Mouse (Mus musculus): ENCODE measurements at regions not wholly inside any gene's neighbourhood (a gene's known extent, or its start where the extent isn't known, plus 50 kb on each side); places are given as distances from the start of the nearest gene placed in this dataset.

- no peaks in the 10 kb centered on the region for H3K4me1 ChIP-seq (ENCODE audit: control insufficient read depth, insufficient read depth, low read length)
- H3K36me3 ChIP-seq (ENCODE audit: control insufficient read depth, insufficient read depth, low read length): no peaks in the 10 kb centered on the region
- TF ChIP-seq CTCF (IDR thresholded peaks at IDR 0.05; ENCODE audit: control insufficient read depth, insufficient read depth, insufficient replicate concordance, low read depth, low read length) (no peak), POLR2A (IDR thresholded peaks at IDR 0.05; ENCODE audit: control insufficient read depth, low read depth, low read length) (no peak)
- no peaks in the 10 kb centered on the region for H3K27me3 ChIP-seq (ENCODE audit: control insufficient read depth, insufficient read depth, low read length)
- H3K27ac ChIP-seq (ENCODE audit: control insufficient read depth, insufficient read depth, low read depth, low read length): no peak overlapping the region
- no peak overlapping the region for H3K4me3 ChIP-seq (ENCODE audit: control insufficient read depth, low read depth, low read length)
Measured at GRCm38 (mm10) chr19:35890191-35890590, 167.1 kb downstream of the Htr7 start.

GRCm38 (mm10) chr19:35886270-35886669 lies 171.0 kb downstream of the Htr7 start:
- no peaks in the 10 kb centered on the region for H3K4me1 ChIP-seq (ENCODE audit: control insufficient read depth, insufficient read depth, low read length)

GRCm38 (mm10) chr19:35881810-35882485 lies 175.4 kb downstream of the Htr7 start:
- Histone ChIP-seq H3K27me3 (ENCODE audit: control insufficient read depth, insufficient read depth, low read length) (no peaks in the 10 kb centered on the region), H3K4me1 (ENCODE audit: control insufficient read depth, insufficient read depth, low read length) (no peaks in the 10 kb centered on the region), H3K27ac (ENCODE audit: control insufficient read depth, insufficient read depth, low read depth, low read length) (no peak overlapping the region), H3K4me3 (ENCODE audit: control insufficient read depth, low read depth, low read length) (no peak overlapping the region), H3K36me3 (ENCODE audit: control insufficient read depth, insufficient read depth, low read length) (no peaks in the 10 kb centered on the region)
- no peak for TF ChIP-seq POLR2A (IDR thresholded peaks at IDR 0.05; ENCODE audit: control insufficient read depth, low read depth, low read length)
- TF ChIP-seq CTCF (IDR thresholded peaks at IDR 0.05; ENCODE audit: control insufficient read depth, insufficient read depth, insufficient replicate concordance, low read depth, low read length): no peak

More at GRCm38 (mm10) chr19:35886270-35886669, 171.0 kb downstream of the Htr7 start:
- H3K4me3 ChIP-seq (ENCODE audit: control insufficient read depth, low read depth, low read length): no peak overlapping the region
- no peak overlapping the region for H3K27ac ChIP-seq (ENCODE audit: control insufficient read depth, insufficient read depth, low read depth, low read length)
- H3K27me3 ChIP-seq (ENCODE audit: control insufficient read depth, insufficient read depth, low read length): no peaks in the 10 kb centered on the region
- H3K36me3 ChIP-seq (ENCODE audit: control insufficient read depth, insufficient read depth, low read length): no peaks in the 10 kb centered on the region
- TF ChIP-seq POLR2A (IDR thresholded peaks at IDR 0.05; ENCODE audit: control insufficient read depth, low read depth, low read length) (no peak), CTCF (IDR thresholded peaks at IDR 0.05; ENCODE audit: control insufficient read depth, insufficient read depth, insufficient replicate concordance, low read depth, low read length) (no peak)

GRCm38 (mm10) chr19:35875464-35875863 lies 181.8 kb downstream of the Htr7 start:
- no peak overlapping the region for H3K4me3 ChIP-seq (ENCODE audit: control insufficient read depth, low read depth, low read length)
- no peaks in the 10 kb centered on the region for H3K36me3 ChIP-seq (ENCODE audit: control insufficient read depth, insufficient read depth, low read length)
- no peak overlapping the region for H3K27ac ChIP-seq (ENCODE audit: control insufficient read depth, insufficient read depth, low read depth, low read length)
- TF ChIP-seq POLR2A (IDR thresholded peaks at IDR 0.05; ENCODE audit: control insufficient read depth, low read depth, low read length) (no peak), CTCF (IDR thresholded peaks at IDR 0.05; ENCODE audit: control insufficient read depth, insufficient read depth, insufficient replicate concordance, low read depth, low read length) (no peak)
- H3K27me3 ChIP-seq (ENCODE audit: control insufficient read depth, insufficient read depth, low read length): no peaks in the 10 kb centered on the region
- H3K4me1 ChIP-seq (ENCODE audit: control insufficient read depth, insufficient read depth, low read length): no peaks in the 10 kb centered on the region

GRCm38 (mm10) chr19:35870720-35871119 lies 186.6 kb downstream of the Htr7 start:
- Histone ChIP-seq H3K27ac (ENCODE audit: control insufficient read depth, insufficient read depth, low read depth, low read length) (no peak overlapping the region), H3K36me3 (ENCODE audit: control insufficient read depth, insufficient read depth, low read length) (no peaks in the 10 kb centered on the region), H3K4me3 (ENCODE audit: control insufficient read depth, low read depth, low read length) (no peak overlapping the region), H3K27me3 (ENCODE audit: control insufficient read depth, insufficient read depth, low read length) (no peaks in the 10 kb centered on the region), H3K4me1 (ENCODE audit: control insufficient read depth, insufficient read depth, low read length) (no peaks in the 10 kb centered on the region)
- TF ChIP-seq CTCF (IDR thresholded peaks at IDR 0.05; ENCODE audit: control insufficient read depth, insufficient read depth, insufficient replicate concordance, low read depth, low read length) (no peak), POLR2A (IDR thresholded peaks at IDR 0.05; ENCODE audit: control insufficient read depth, low read depth, low read length) (no peak)

- Histone ChIP-seq H3K36me3 (ENCODE audit: control insufficient read depth, insufficient read depth, low read length) (no peaks in the 10 kb centered on the region), H3K27me3 (ENCODE audit: control insufficient read depth, insufficient read depth, low read length) (no peaks in the 10 kb centered on the region), H3K27ac (ENCODE audit: control insufficient read depth, insufficient read depth, low read depth, low read length) (no peak overlapping the region), H3K4me3 (ENCODE audit: control insufficient read depth, low read depth, low read length) (no peak overlapping the region), H3K4me1 (ENCODE audit: control insufficient read depth, insufficient read depth, low read length) (no peaks in the 10 kb centered on the region)
- TF ChIP-seq CTCF (IDR thresholded peaks at IDR 0.05; ENCODE audit: control insufficient read depth, insufficient read depth, insufficient replicate concordance, low read depth, low read length) (no peak), POLR2A (IDR thresholded peaks at IDR 0.05; ENCODE audit: control insufficient read depth, low read depth, low read length) (no peak)
Measured at GRCm38 (mm10) chr19:35868543-35868942, 188.8 kb downstream of the Htr7 start.

- Histone ChIP-seq H3K27ac (ENCODE audit: control insufficient read depth, insufficient read depth, low read depth, low read length) (no peak overlapping the region), H3K4me3 (ENCODE audit: control insufficient read depth, low read depth, low read length) (no peak overlapping the region), H3K36me3 (ENCODE audit: control insufficient read depth, insufficient read depth, low read length) (no peaks in the 10 kb centered on the region), H3K27me3 (ENCODE audit: control insufficient read depth, insufficient read depth, low read length) (no peaks in the 10 kb centered on the region), H3K4me1 (ENCODE audit: control insufficient read depth, insufficient read depth, low read length) (no peaks in the 10 kb centered on the region)
- TF ChIP-seq CTCF (IDR thresholded peaks at IDR 0.05; ENCODE audit: control insufficient read depth, insufficient read depth, insufficient replicate concordance, low read depth, low read length) (no peak), POLR2A (IDR thresholded peaks at IDR 0.05; ENCODE audit: control insufficient read depth, low read depth, low read length) (no peak)
Measured at GRCm38 (mm10) chr19:35863049-35863448, 194.3 kb downstream of the Htr7 start.

Data from testis, adult 2 months (tissue).